Mouse (Mus musculus) heart, embryonic 14.5 days (tissue): ENCODE results near the gene Mfsd2b. TPM values are rescaled to one million over a fixed set of nuclear protein-coding genes. Genes with fewer than 3 reads are reported as not detected.
"Not testable (repeated sequence)": the region's sequence is repeated elsewhere in the genome, so short reads cannot be mapped to it uniquely, and the experiment has no call there.

Experiments
- ATAC-seq: fragments of 200-750 bp; cut with Nextera tagmentation; 2 replicates; pipeline ENCODE4 v1.8.0; 2017; ENCODE audit warnings: low read depth, moderate TSS enrichment; ENCODE audit not compliant: insufficient number of reproducible peaks, insufficient read depth, low FRiP score
- H3K27ac ChIP-seq, 2 experiments: fragments of 200-500 bp in 1 of 2; fragments of 300-500 bp in 1 of 2; sonication (generic) in 1 of 2; replicated peaks in 1 of 2; 2 replicates each; pipeline ENCODE4 v1.5.1; 2012 to 2014; ENCODE audit warnings: low read depth in 2 of 2, low read length in 2 of 2, control low read depth in 1 of 2, mild to moderate bottlenecking in 1 of 2, mixed read lengths in 1 of 2; ENCODE audit not compliant: control insufficient read depth in 1 of 2, insufficient read depth in 1 of 2
- H3K27me3 ChIP-seq: fragments of 300-500 bp; sonication (generic); 2 replicates; pipeline ENCODE4 v1.6.1; 2014; ENCODE audit warnings: mild to moderate bottlenecking, low read length, control low read depth; ENCODE audit not compliant: control insufficient read depth, insufficient read depth
- H3K36me3 ChIP-seq: fragments of 300-500 bp; sonication (generic); 2 replicates; pipeline ENCODE4 v1.6.1; 2014; ENCODE audit warnings: mild to moderate bottlenecking, control low read depth, low read length, mixed read lengths; ENCODE audit not compliant: control insufficient read depth, insufficient read depth
- H3K4me1 ChIP-seq, 2 experiments: fragments of 200-500 bp in 1 of 2; fragments of 300-500 bp in 1 of 2; sonication (generic) in 1 of 2; 2 replicates each; pipeline ENCODE4 v1.6.1; 2012 to 2014; ENCODE audit warnings: low read length in 2 of 2, control low read depth in 1 of 2, mixed read lengths in 1 of 2; ENCODE audit not compliant: control insufficient read depth in 2 of 2, insufficient read depth in 2 of 2
- H3K4me2 ChIP-seq: fragments of 300-500 bp; sonication (generic); 2 replicates; pipeline ENCODE4 v1.6.1; 2014; ENCODE audit warnings: mild to moderate bottlenecking, low read length
- H3K4me3 ChIP-seq, 2 experiments: fragments of 200-500 bp in 1 of 2; fragments of 300-500 bp in 1 of 2; sonication (generic) in 1 of 2; 2 replicates each; pipeline ENCODE4 v1.5.1; 2012 to 2014; ENCODE audit warnings: low read length in 2 of 2, mild to moderate bottlenecking in 2 of 2, control low read depth in 1 of 2, low read depth in 1 of 2, moderate library complexity in 1 of 2; ENCODE audit not compliant: control insufficient read depth in 1 of 2, insufficient read depth in 1 of 2
- H3K9ac ChIP-seq: fragments of 300-500 bp; sonication (generic); 2 replicates; pipeline ENCODE4 v1.6.1; 2014; ENCODE audit warnings: mild to moderate bottlenecking, low read length
- H3K9me3 ChIP-seq: fragments of 300-500 bp; sonication (generic); 2 replicates; pipeline ENCODE4 v1.6.1; 2016; ENCODE audit warnings: low read length, control low read depth; ENCODE audit not compliant: control insufficient read depth
- WGBS: fragments of 180-500 bp; shearing (Covaris S2); extraction: QIAGEN DNeasy Blood & Tissue Kit; methylation state at CpG from one replicate; pipeline ENCODE4 v1.1.7; 2014; 5-methylcytosine and 5-hydroxymethylcytosine counted together
- polyA plus RNA-seq: library from polyadenylated mRNA; unstranded; fragments of >200 nt; fragmentation: Nextera tagmentation; extraction: Ambion mirVana; gene quantifications from 2 replicates; pipeline ENCODE4 v1.2.1, GENCODE M21; 2014

The Mfsd2b gene
- polyA plus RNA-seq, 1 experiment from 2014 or later = 1.8 TPM

DNA sequence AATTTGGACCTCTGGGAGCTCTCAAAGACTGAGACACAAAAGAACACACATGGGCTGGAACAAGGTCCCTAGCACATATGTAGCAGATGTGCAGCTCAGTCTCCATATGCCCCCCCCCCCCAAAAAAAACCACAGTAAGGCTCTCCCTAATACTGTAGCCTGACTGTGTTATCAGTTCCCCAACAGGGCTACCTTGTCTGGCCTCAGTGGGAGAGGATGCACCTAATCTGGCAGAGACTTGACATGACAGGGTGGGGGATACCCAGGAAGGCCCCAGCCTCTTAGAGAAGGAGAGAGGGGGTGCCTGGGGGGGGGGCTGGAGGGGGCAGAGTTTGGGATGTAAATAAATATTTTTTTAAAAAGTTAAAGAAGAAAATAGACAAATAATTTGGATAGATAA lies 14.6 kb upstream of the Mfsd2b start:
- Histone ChIP-seq H3K9ac (no peak overlapping the region), H3K9me3 (no peaks in the 10 kb centered on the region), H3K4me3 (no peak overlapping the region), H3K27ac (no peak overlapping the region), H3K4me1 (peaks cover 0 to 10% of the 10 kb centered on the region in 2 experiments; a peak in 2 of 4 replicates), H3K27me3 (no peaks in the 10 kb centered on the region), H3K4me2 (no peak overlapping the region), H3K36me3 (peaks cover 29% of the 10 kb centered on the region)
- no peak for ATAC-seq

DNA sequence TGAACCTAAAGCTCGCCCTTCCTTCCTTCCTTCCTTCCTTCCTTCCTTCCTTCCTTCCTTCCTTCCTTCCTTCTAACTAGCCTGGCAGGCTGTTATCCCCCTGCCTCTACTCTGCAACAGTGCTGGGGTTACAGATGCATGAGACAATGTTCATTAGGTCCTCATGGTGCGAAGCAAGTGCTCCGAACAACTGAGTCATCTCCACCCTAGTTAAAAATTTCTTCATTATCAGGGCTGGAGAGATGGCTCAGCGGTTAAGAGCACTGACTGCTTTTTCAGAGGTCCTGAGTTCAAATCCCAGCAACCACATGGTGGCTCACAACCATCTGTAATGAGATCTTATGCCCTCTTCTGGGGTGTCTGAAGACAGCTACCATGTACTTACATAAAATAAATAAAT lies 12.4 kb upstream of the Mfsd2b start:
- not testable (repeated sequence) for H3K9me3 ChIP-seq, ATAC-seq, H3K4me2 ChIP-seq, H3K4me1 ChIP-seq, H3K27me3 ChIP-seq, H3K9ac ChIP-seq, H3K4me3 ChIP-seq, H3K27ac ChIP-seq
- 97% methylated on average over 4 of the region's 4 CpGs for WGBS
- peaks cover 34% of the 10 kb centered on the region for H3K36me3 ChIP-seq

GRCm38 (mm10) chr12:4885062-4885461 lies 10.9 kb upstream of the Mfsd2b start:
- H3K4me3 ChIP-seq = no peak overlapping the region
- peaks cover 0 to 10% of the 10 kb centered on the region in 2 experiments; a peak in 2 of 4 replicates for H3K4me1 ChIP-seq
- H3K36me3 ChIP-seq = peaks cover 39% of the 10 kb centered on the region
- no peaks in the 10 kb centered on the region for H3K27me3 ChIP-seq
- no peaks in the 10 kb centered on the region for H3K9me3 ChIP-seq
- no peak overlapping the region for H3K27ac ChIP-seq
- no peak overlapping the region for H3K4me2 ChIP-seq
- no peak overlapping the region for H3K9ac ChIP-seq
- 80% methylated on average over 1 of the region's 1 CpGs for WGBS
- ATAC-seq = no peak

GRCm38 (mm10) chr12:4882086-4882485 lies 7.9 kb upstream of the Mfsd2b start:
- Histone ChIP-seq H3K9me3 (0 out of 2 replicates have a peak, but pooled peaks cover 2% of the 10 kb centered on the region), H3K4me1 (no peaks in the 10 kb centered on the region), H3K9ac (no peak overlapping the region), H3K27me3 (no peaks in the 10 kb centered on the region), H3K27ac (no peak overlapping the region), H3K4me3 (no peak overlapping the region), H3K36me3 (peaks cover 55% of the 10 kb centered on the region), H3K4me2 (no peak overlapping the region)
- 80% methylated on average over 2 of the region's 2 CpGs for WGBS
- no peak for ATAC-seq

- ATAC-seq = no peak
Measured at GRCm38 (mm10) chr12:4879048-4879447, 4.9 kb upstream of the Mfsd2b start.

GRCm38 (mm10) chr12:4878296-4878783 lies 4.2 kb upstream of the Mfsd2b start:
- Histone ChIP-seq H3K9ac (no peak overlapping the region), H3K27me3 (no peaks in the 10 kb centered on the region), H3K4me1 (peaks cover 12 to 18% of the 10 kb centered on the region in 2 experiments; a peak in 3 of 4 replicates), H3K9me3 (0 out of 2 replicates have a peak, but pooled peaks cover 2% of the 10 kb centered on the region), H3K4me3 (no peak overlapping the region), H3K36me3 (peaks cover 44% of the 10 kb centered on the region), H3K4me2 (no peak overlapping the region), H3K27ac (no peak overlapping the region)
- ATAC-seq = no peak
- 78% methylated on average over 9 of the region's 9 CpGs for WGBS

More at GRCm38 (mm10) chr12:4879048-4879447, 4.9 kb upstream of the Mfsd2b start:
- no peaks in the 10 kb centered on the region for H3K27me3 ChIP-seq
- WGBS = 88% methylated on average over 5 of the region's 5 CpGs
- H3K9ac ChIP-seq = no peak overlapping the region
- H3K9me3 ChIP-seq = 0 out of 2 replicates have a peak, but pooled peaks cover 2% of the 10 kb centered on the region
- H3K4me1 ChIP-seq = peaks cover 6 to 11% of the 10 kb centered on the region in 2 experiments; a peak in 3 of 4 replicates
- no peak overlapping the region for H3K27ac ChIP-seq
- no peak overlapping the region for H3K4me3 ChIP-seq
- peaks cover 49% of the 10 kb centered on the region for H3K36me3 ChIP-seq
- H3K4me2 ChIP-seq = no peak overlapping the region

DNA sequence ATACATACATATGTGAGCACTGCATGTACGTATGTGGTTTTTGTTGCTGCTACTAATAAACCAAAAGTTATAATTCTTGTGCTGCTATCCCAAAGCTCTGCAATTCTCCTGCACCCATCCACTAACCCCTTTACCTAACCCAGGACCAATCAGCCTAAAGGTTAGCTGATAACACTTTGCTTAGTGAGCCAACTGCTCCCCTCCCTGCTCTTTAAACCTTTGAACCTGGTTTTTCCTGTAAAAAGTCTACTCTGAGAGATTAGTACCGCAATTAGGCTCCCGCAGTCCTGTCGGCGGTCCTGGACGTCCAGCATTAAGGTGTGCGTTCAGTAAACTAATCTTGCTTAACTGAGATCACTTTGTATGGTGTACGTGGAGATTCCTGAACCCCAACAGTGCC lies 1.5 kb upstream of the Mfsd2b start:
- H3K9me3 ChIP-seq = 0 out of 2 replicates have a peak, but pooled peaks cover 2% of the 10 kb centered on the region
- no peak for ATAC-seq
- 82% methylated on average over 8 of the region's 8 CpGs for WGBS
- H3K9ac ChIP-seq = no peak overlapping the region; the same call in 1 of the 2 replicates
- no peak overlapping the region for H3K27ac ChIP-seq
- no peak overlapping the region for H3K4me2 ChIP-seq
- H3K27me3 ChIP-seq = no peaks in the 10 kb centered on the region
- peaks cover 23% of the 10 kb centered on the region; the same call in 1 of the 2 replicates for H3K36me3 ChIP-seq
- no peak overlapping the region for H3K4me3 ChIP-seq
- H3K4me1 ChIP-seq = peaks cover 16 to 33% of the 10 kb centered on the region in 2 experiments

GRCm38 (mm10) chr12:4873531-4873930 lies 628 bp downstream of the Mfsd2b start:
- no peaks in the 10 kb centered on the region for H3K9me3 ChIP-seq
- no peaks in the 10 kb centered on the region for H3K27me3 ChIP-seq
- H3K4me1 ChIP-seq = peaks cover 16 to 36% of the 10 kb centered on the region in 2 experiments
- H3K4me3 ChIP-seq = peak overlapping the region in 1 of 2 experiments; percentile 34; a peak in 2 of 4 replicates
- 0 out of 2 replicates have a peak, but pooled peaks cover 4% of the 10 kb centered on the region for H3K36me3 ChIP-seq
- H3K9ac ChIP-seq = peak overlapping the region; percentile 64
- no peak for ATAC-seq
- H3K4me2 ChIP-seq = peak overlapping the region; percentile 78
- no peak overlapping the region for H3K27ac ChIP-seq
- WGBS = 71% methylated on average over 6 of the region's 6 CpGs
